Mouse (Mus musculus) stomach, embryonic 14.5 days (tissue): ENCODE measurements around the gene Mtr. TPM values are rescaled to one million over a fixed set of nuclear protein-coding genes. Genes with fewer than 3 reads are reported as not detected.
"Not testable (repeated sequence)": the region's sequence is repeated elsewhere in the genome, so short reads cannot be mapped to it uniquely, and the experiment has no call there.

Experiments used
- ATAC-seq: fragments of 200-750 bp; cut with Nextera tagmentation; 2 replicates; pipeline ENCODE4 v1.8.0; 2017; ENCODE audit warnings: low read depth, moderate TSS enrichment; ENCODE audit not compliant: insufficient number of reproducible peaks, insufficient read depth, low FRiP score
- H3K27ac ChIP-seq: fragments of 300-500 bp; sonication (generic); 2 replicates; pipeline ENCODE4 v1.5.1; 2014; ENCODE audit warnings: mild to moderate bottlenecking, low read length, moderate library complexity, mixed read lengths
- H3K27me3 ChIP-seq: fragments of 300-500 bp; sonication (generic); 2 replicates; pipeline ENCODE4 v1.6.1; 2014; ENCODE audit warnings: low read length, control low read depth, mixed read lengths; ENCODE audit not compliant: control insufficient read depth, insufficient read depth
- H3K36me3 ChIP-seq: fragments of 300-500 bp; sonication (generic); 2 replicates; pipeline ENCODE4 v1.6.1; 2014; ENCODE audit warnings: mild to moderate bottlenecking, control low read depth, low read length, moderate library complexity, mixed read lengths; ENCODE audit not compliant: control insufficient read depth, insufficient read depth
- H3K4me1 ChIP-seq: fragments of 300-500 bp; sonication (generic); 2 replicates; pipeline ENCODE4 v1.6.1; 2014; ENCODE audit warnings: low read length, control low read depth, mixed read lengths; ENCODE audit not compliant: control insufficient read depth, insufficient read depth
- H3K4me2 ChIP-seq: fragments of 300-500 bp; sonication (generic); replicated peaks from 2 replicates; pipeline ENCODE4 v1.6.1; 2014; ENCODE audit warnings: low read depth, low read length, control low read depth
- H3K4me3 ChIP-seq: fragments of 300-500 bp; sonication (generic); 2 replicates; pipeline ENCODE4 v1.5.1; 2014; ENCODE audit warnings: low read depth, low read length, control low read depth
- H3K9ac ChIP-seq: fragments of 300-500 bp; sonication (generic); replicated peaks from 2 replicates; pipeline ENCODE4 v1.6.1; 2014; ENCODE audit warnings: low read depth, mild to moderate bottlenecking, control low read depth, low read length, moderate library complexity, mixed read lengths
- H3K9me3 ChIP-seq: fragments of 300-500 bp; sonication (generic); 2 replicates; pipeline ENCODE4 v1.6.1; 2016; ENCODE audit warnings: low read depth, low read length, control low read depth; ENCODE audit not compliant: control insufficient read depth
- WGBS: fragments of 180-500 bp; shearing (Covaris S2); extraction: QIAGEN DNeasy Blood & Tissue Kit; methylation state at CpG from one replicate; pipeline ENCODE4 v1.1.7; 2014; 5-methylcytosine and 5-hydroxymethylcytosine counted together
- polyA plus RNA-seq: library from polyadenylated mRNA; unstranded; fragments of >200 nt; fragmentation: Nextera tagmentation; extraction: Ambion mirVana; gene quantifications from 2 replicates; pipeline ENCODE4 v1.2.1, GENCODE M21; 2014

Gene Mtr
- polyA plus RNA-seq, 1 experiment from 2014 or later = 17.4 TPM

GRCm38 (mm10) chr13:12136461-12136860, 121.5 kb downstream of the Mtr start:
- H3K4me3 ChIP-seq, H3K27ac ChIP-seq, H3K36me3 ChIP-seq, H3K9me3 ChIP-seq, H3K9ac ChIP-seq, H3K27me3 ChIP-seq, H3K4me2 ChIP-seq, ATAC-seq, H3K4me1 ChIP-seq: not testable (repeated sequence)
- WGBS = 82% methylated on average over 10 of the region's 10 CpGs

GRCm38 (mm10) chr13:12133549-12133948, 124.4 kb downstream of the Mtr start:
- Histone ChIP-seq H3K9ac (no peak overlapping the region), H3K27ac (no peak overlapping the region), H3K36me3 (no peaks in the 10 kb centered on the region), H3K27me3 (no peaks in the 10 kb centered on the region), H3K4me3 (no peak overlapping the region), H3K4me1 (no peaks in the 10 kb centered on the region), H3K9me3 (no peaks in the 10 kb centered on the region), H3K4me2 (no peak overlapping the region)
- WGBS = 38% methylated on average over 7 of the region's 7 CpGs
- no peak for ATAC-seq

Other genes starting within 250 kb of the Mtr start
- 2.2 and 2.6 TPM in 2 replicates for gene Ryr2, start 151.2 kb downstream of the Mtr start, polyA plus RNA-seq
- 0.64 and 0.74 TPM in 2 replicates for gene Actn2, start 82.6 kb upstream of the Mtr start, polyA plus RNA-seq
- 25.1 and 26.6 TPM in 2 replicates for gene Heatr1, start 136.9 kb upstream of the Mtr start, polyA plus RNA-seq
- 27.5 and 32.5 TPM in 2 replicates for gene Lgals8, start 206.8 kb upstream of the Mtr start, polyA plus RNA-seq